Mouse (Mus musculus): ENCODE measurements around the gene Tmem106c.

DNA sequence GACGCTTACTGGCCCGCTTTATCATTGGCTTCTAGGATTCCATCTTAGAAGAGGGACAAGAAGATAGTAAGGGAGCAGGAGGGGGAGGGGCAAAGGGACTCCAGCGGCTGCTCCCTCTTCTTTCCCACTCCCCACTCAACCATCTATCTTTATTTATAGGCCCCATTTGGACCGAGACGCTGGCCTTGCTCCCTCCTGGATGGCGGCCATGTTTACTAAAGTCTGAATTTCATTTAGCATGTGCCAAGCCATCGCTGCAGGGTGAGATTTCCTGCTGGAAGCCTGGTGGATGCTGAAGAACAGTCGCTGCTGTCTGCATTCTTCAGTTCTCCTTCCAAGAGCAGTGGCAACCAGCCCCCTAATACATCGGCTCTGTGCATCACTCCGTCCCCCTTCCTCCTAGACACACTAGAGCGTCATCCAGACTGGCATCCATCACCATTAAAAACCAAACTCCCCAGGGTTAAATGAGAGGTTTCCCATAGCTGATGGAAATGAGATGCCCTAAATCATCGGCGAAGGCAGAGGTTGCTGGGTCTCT, 32.8 kb downstream of the Tmem106c start:
- TF ChIP-seq GATA1 (IDR thresholded peaks at IDR 0.05; ENCODE audit: borderline replicate concordance, low read length) (no peak), FLI1 (IDR thresholded peaks at IDR 0.05; ENCODE audit: low read length) (no peak)
